Mouse (Mus musculus) megakaryocyte, embryonic 14.5 days (primary cell): Measurements from ENCODE around the gene Lama5. TPM values are rescaled to one million over a fixed set of nuclear protein-coding genes. Genes with fewer than 3 reads are reported as not detected.

ENCODE experiments used
- H3K27me3 ChIP-seq: replicated peaks from 2 replicates; pipeline ENCODE3; 2012; ENCODE audit warnings: inconsistent platforms
- H3K36me3 ChIP-seq: replicated peaks from 2 replicates; pipeline ENCODE3; 2012; ENCODE audit warnings: low read length, inconsistent platforms, mixed read lengths
- H3K4me1 ChIP-seq: 2 replicates; pipeline ENCODE4 v1.6.1; 2012; ENCODE audit warnings: inconsistent platforms
- H3K4me3 ChIP-seq: replicated peaks from 2 replicates; pipeline ENCODE3; 2012; ENCODE audit warnings: moderate library complexity, mild to moderate bottlenecking, inconsistent platforms
- H3K9me3 ChIP-seq: 2 replicates; pipeline ENCODE4 v1.6.1; 2012; ENCODE audit warnings: inconsistent platforms
- FLI1 ChIP-seq: IDR thresholded peaks from 2 replicates; pipeline ENCODE4 v1.6.1; 2012; ENCODE audit warnings: low read length, inconsistent platforms, mixed read lengths
- GATA1 ChIP-seq: IDR thresholded peaks from 3 replicates; pipeline ENCODE4 v1.6.1; 2012; ENCODE audit warnings: mixed read lengths, low read length, inconsistent platforms, borderline replicate concordance
- polyA plus RNA-seq: library from polyadenylated mRNA; stranded (reverse); fragments of >175 nt; gene quantifications from 2 replicates; pipeline ENCODE4 v1.2.3, GENCODE M21; 2012; ENCODE audit warnings: low replicate concordance; ENCODE audit not compliant: insufficient read depth

Lama5 gene
- polyA plus RNA-seq, 1 experiment, result 3.4 TPM

- peak overlapping the region; percentile 14 for H3K4me3 ChIP-seq
- H3K27me3 ChIP-seq, result no peaks in the 10 kb centered on the region
- H3K36me3 ChIP-seq, result peaks cover 15% of the 10 kb centered on the region
- TF ChIP-seq GATA1 (no peak), FLI1 (no peak)
- peaks cover 55% of the 10 kb centered on the region for H3K4me1 ChIP-seq
- H3K9me3 ChIP-seq, result no peaks in the 10 kb centered on the region
These were observed 29.0 kb upstream of the Lama5 start for GRCm38 (mm10) chr2:180254436-180255209.

- Histone ChIP-seq H3K4me1 (peaks cover 44% of the 10 kb centered on the region), H3K27me3 (no peaks in the 10 kb centered on the region), H3K9me3 (no peaks in the 10 kb centered on the region), H3K4me3 (no peak overlapping the region), H3K36me3 (no peaks in the 10 kb centered on the region)
- TF ChIP-seq GATA1 (no peak), FLI1 (no peak)
These were observed 26.2 kb upstream of the Lama5 start for GRCm38 (mm10) chr2:180251838-180252237.

- no peak for TF ChIP-seq FLI1
- TF ChIP-seq GATA1, result no peak
- no peaks in the 10 kb centered on the region for H3K27me3 ChIP-seq
- H3K4me3 ChIP-seq, result peak overlapping the region; percentile 1
- peaks cover 36% of the 10 kb centered on the region for H3K4me1 ChIP-seq
- no peaks in the 10 kb centered on the region for H3K36me3 ChIP-seq
- peaks cover under 1% of the 10 kb centered on the region; the same call in 1 of the 2 replicates for H3K9me3 ChIP-seq
These were observed 25.4 kb upstream of the Lama5 start for GRCm38 (mm10) chr2:180250930-180251611.

GRCm38 (mm10) chr2:180248947-180249660 lies 23.4 kb upstream of the Lama5 start:
- peaks cover 4% of the 10 kb centered on the region; the same call in 1 of the 2 replicates for H3K9me3 ChIP-seq
- no peaks in the 10 kb centered on the region for H3K36me3 ChIP-seq
- H3K4me1 ChIP-seq, result peaks cover 23% of the 10 kb centered on the region
- H3K27me3 ChIP-seq, result no peaks in the 10 kb centered on the region
- TF ChIP-seq GATA1 (no peak), FLI1 (no peak)
- no peak overlapping the region for H3K4me3 ChIP-seq

- Histone ChIP-seq H3K27me3 (no peaks in the 10 kb centered on the region), H3K36me3 (no peaks in the 10 kb centered on the region), H3K4me1 (peaks cover 23% of the 10 kb centered on the region), H3K4me3 (no peak overlapping the region), H3K9me3 (peaks cover 4% of the 10 kb centered on the region; the same call in 1 of the 2 replicates)
- TF ChIP-seq GATA1 (no peak), FLI1 (no peak)
These were observed 22.3 kb upstream of the Lama5 start for GRCm38 (mm10) chr2:180247916-180248315.

- Histone ChIP-seq H3K36me3 (no peaks in the 10 kb centered on the region), H3K4me1 (peaks cover 6% of the 10 kb centered on the region), H3K27me3 (no peaks in the 10 kb centered on the region), H3K9me3 (peaks cover 21% of the 10 kb centered on the region), H3K4me3 (no peak overlapping the region)
- no peak for TF ChIP-seq FLI1
- TF ChIP-seq GATA1, result no peak
These were observed 17.4 kb upstream of the Lama5 start for GRCm38 (mm10) chr2:180243108-180243507.

- TF ChIP-seq GATA1 (no peak), FLI1 (no peak)
- H3K36me3 ChIP-seq, result no peaks in the 10 kb centered on the region
- H3K4me3 ChIP-seq, result no peak overlapping the region
- peaks cover 2% of the 10 kb centered on the region for H3K27me3 ChIP-seq
- H3K4me1 ChIP-seq, result peaks cover 27% of the 10 kb centered on the region
- H3K9me3 ChIP-seq, result peaks cover 17% of the 10 kb centered on the region
These were observed 12.9 kb upstream of the Lama5 start for GRCm38 (mm10) chr2:180238591-180238990.

- H3K36me3 ChIP-seq, result no peaks in the 10 kb centered on the region
- H3K4me3 ChIP-seq, result no peak overlapping the region
- H3K4me1 ChIP-seq, result peaks cover 35% of the 10 kb centered on the region
- peaks cover 17% of the 10 kb centered on the region for H3K9me3 ChIP-seq
- peaks cover 2% of the 10 kb centered on the region for H3K27me3 ChIP-seq
- no peak for TF ChIP-seq FLI1
- TF ChIP-seq GATA1, result no peak
These were observed 12.1 kb upstream of the Lama5 start for GRCm38 (mm10) chr2:180237601-180238345.

- TF ChIP-seq GATA1 (no peak), FLI1 (no peak)
- no peaks in the 10 kb centered on the region for H3K36me3 ChIP-seq
- peaks cover 2% of the 10 kb centered on the region for H3K27me3 ChIP-seq
- no peak overlapping the region for H3K4me3 ChIP-seq
- peaks cover 40% of the 10 kb centered on the region for H3K4me1 ChIP-seq
- H3K9me3 ChIP-seq, result peaks cover 15% of the 10 kb centered on the region
These were observed 11.3 kb upstream of the Lama5 start for GRCm38 (mm10) chr2:180236930-180237329.
